Mouse (Mus musculus): ENCODE measurements around the gene 7530416G11Rik. TPM values are rescaled to one million over a fixed set of nuclear protein-coding genes. Genes with fewer than 3 reads are reported as not detected.

The 7530416G11Rik gene
- polyA plus RNA-seq (2016; fragmentation: Nextera tagmentation; extraction: Ambion mirVana) = not detected in 2 replicates

DNA sequence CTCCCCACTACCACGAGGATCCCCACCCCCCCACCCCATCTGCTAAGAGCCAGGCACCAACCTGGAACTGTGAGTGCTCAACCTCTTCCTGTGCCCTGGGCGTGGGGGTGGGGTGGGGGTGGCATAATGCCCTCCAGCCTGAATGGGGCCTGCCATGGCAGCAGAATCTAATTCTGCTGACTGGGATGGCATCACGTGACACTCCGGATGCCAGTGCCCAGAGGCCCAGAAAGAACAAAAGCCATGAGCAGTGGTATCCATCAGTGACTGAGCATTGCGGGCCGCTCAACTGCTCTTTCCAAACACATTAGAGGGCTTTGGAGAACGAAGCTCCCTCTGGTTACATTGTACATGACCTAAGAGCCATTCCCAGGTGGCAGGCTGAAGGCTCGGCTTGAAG, at the start of gene 7530416G11Rik:
Gene 7530416G11Rik, minus strand, starts transcription at position 101 of the 400 bp plus-strand sequence.
- peaks cover 55% of the 10 kb centered on the region for H3K4me1 ChIP-seq
- no peaks in the 10 kb centered on the region for H3K36me3 ChIP-seq (replicated peaks)

GRCm38 (mm10) chr15:85546500-85546899, 43.5 kb upstream of the 7530416G11Rik start:
- no peak overlapping the region for H3K27ac ChIP-seq
- H3K9me3 ChIP-seq = no peaks in the 10 kb centered on the region
- H3K4me2 ChIP-seq = no peak overlapping the region
- H3K4me1 ChIP-seq = peaks cover 4% of the 10 kb centered on the region
- no peaks in the 10 kb centered on the region for H3K27me3 ChIP-seq
- no peak overlapping the region for H3K4me3 ChIP-seq (replicated peaks)
- no peak overlapping the region for H3K9ac ChIP-seq
- H3K36me3 ChIP-seq (replicated peaks) = peaks cover 16% of the 10 kb centered on the region
- no peak for ATAC-seq (ENCODE audit: low FRiP score)
- WGBS = 65% methylated on average over 4 of the region's 4 CpGs

More for the DNA sequence above, at the start of gene 7530416G11Rik:
- H3K27ac ChIP-seq = no peak within 1 kb of the TSS
- no peaks in the 10 kb centered on the region for H3K27me3 ChIP-seq
- H3K4me3 ChIP-seq (replicated peaks) = no peak within 1 kb of the TSS
- 90% methylated on average over 8 of the region's 8 CpGs for WGBS
- H3K9me3 ChIP-seq = no peaks in the 10 kb centered on the region
- H3K4me2 ChIP-seq = no peak within 1 kb of the TSS
- no peak within 1 kb of the TSS for H3K9ac ChIP-seq
- ATAC-seq (ENCODE audit: low FRiP score) = no peak

- Histone ChIP-seq H3K27ac (no peak overlapping the region), H3K4me1 (peaks cover 4% of the 10 kb centered on the region), H3K27me3 (no peaks in the 10 kb centered on the region), H3K9ac (no peak overlapping the region), H3K36me3 (replicated peaks) (peaks cover 24% of the 10 kb centered on the region; the same call in 1 of the 2 replicates), H3K4me3 (replicated peaks) (no peak overlapping the region), H3K9me3 (no peaks in the 10 kb centered on the region), H3K4me2 (no peak overlapping the region)
- ATAC-seq (ENCODE audit: low FRiP score) = no peak
- 87% methylated on average over 5 of the region's 5 CpGs for WGBS
Measured at GRCm38 (mm10) chr15:85545369-85545768, 42.3 kb upstream of the 7530416G11Rik start.

GRCm38 (mm10) chr15:85538170-85538569, 35.1 kb upstream of the 7530416G11Rik start:
- H3K9ac ChIP-seq = no peak overlapping the region
- H3K36me3 ChIP-seq (replicated peaks) = peaks cover 70% of the 10 kb centered on the region
- H3K9me3 ChIP-seq = no peaks in the 10 kb centered on the region
- H3K27me3 ChIP-seq = no peaks in the 10 kb centered on the region
- no peak overlapping the region for H3K4me3 ChIP-seq (replicated peaks)
- peak overlapping the region; percentile 9; the same call in 1 of the 2 replicates for H3K27ac ChIP-seq
- no peak overlapping the region for H3K4me2 ChIP-seq
- no peak for ATAC-seq (ENCODE audit: low FRiP score)
- H3K4me1 ChIP-seq = peaks cover 3% of the 10 kb centered on the region
- WGBS = 72% methylated on average over 11 of the region's 11 CpGs

- Histone ChIP-seq H3K4me2 (no peak overlapping the region), H3K9ac (no peak overlapping the region), H3K27ac (no peak overlapping the region), H3K9me3 (no peaks in the 10 kb centered on the region), H3K4me1 (peaks cover 3% of the 10 kb centered on the region), H3K27me3 (no peaks in the 10 kb centered on the region), H3K4me3 (replicated peaks) (no peak overlapping the region), H3K36me3 (replicated peaks) (peaks cover 66% of the 10 kb centered on the region)
- ATAC-seq (ENCODE audit: low FRiP score) = no peak
- whole genome bisulfite sequencing = 89% methylated on average over 25 of the region's 25 CpGs
Measured at GRCm38 (mm10) chr15:85537151-85537550, 34.1 kb upstream of the 7530416G11Rik start.

DNA sequence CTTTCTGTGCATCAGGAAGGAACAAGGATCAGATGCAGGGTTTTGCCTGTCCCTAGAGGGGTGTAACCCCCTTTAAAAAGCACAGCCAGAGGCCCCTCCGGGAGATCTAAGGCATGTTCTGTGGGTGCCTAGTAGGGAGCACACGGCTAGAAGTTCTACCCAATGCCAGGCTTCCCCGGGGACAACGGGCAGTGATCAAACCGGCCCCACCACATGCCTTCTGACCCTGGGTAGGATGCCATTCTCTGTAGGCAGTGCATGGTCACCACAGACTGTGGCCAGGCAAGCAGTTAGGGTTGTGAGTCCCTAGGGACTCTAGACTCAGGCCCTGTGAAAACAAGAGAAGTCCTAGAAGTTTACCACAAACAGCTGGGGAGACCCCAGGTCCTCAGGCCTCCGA, 31.6 kb upstream of the 7530416G11Rik start:
- Histone ChIP-seq H3K27ac (no peak overlapping the region), H3K36me3 (replicated peaks) (peaks cover 49% of the 10 kb centered on the region), H3K27me3 (no peaks in the 10 kb centered on the region), H3K4me1 (peaks cover 3% of the 10 kb centered on the region), H3K9me3 (no peaks in the 10 kb centered on the region), H3K4me2 (no peak overlapping the region), H3K4me3 (replicated peaks) (no peak overlapping the region), H3K9ac (no peak overlapping the region)
- WGBS = 92% methylated on average over 6 of the region's 6 CpGs
- no peak for ATAC-seq (ENCODE audit: low FRiP score)

- H3K4me1 ChIP-seq = peaks cover 3% of the 10 kb centered on the region
- H3K36me3 ChIP-seq (replicated peaks) = peaks cover 49% of the 10 kb centered on the region
- no peaks in the 10 kb centered on the region for H3K9me3 ChIP-seq
- no peak overlapping the region for H3K27ac ChIP-seq
- no peak for ATAC-seq (ENCODE audit: low FRiP score)
- H3K4me3 ChIP-seq (replicated peaks) = no peak overlapping the region
- WGBS = 88% methylated on average over 8 of the region's 8 CpGs
- H3K9ac ChIP-seq = no peak overlapping the region
- no peaks in the 10 kb centered on the region for H3K27me3 ChIP-seq
- H3K4me2 ChIP-seq = no peak overlapping the region
Measured at GRCm38 (mm10) chr15:85534215-85534614, 31.2 kb upstream of the 7530416G11Rik start.

- H3K4me1 ChIP-seq = no peaks in the 10 kb centered on the region; the same call in 1 of the 2 replicates
- no peaks in the 10 kb centered on the region for H3K27me3 ChIP-seq
- WGBS = 87% methylated on average over 3 of the region's 3 CpGs
- H3K36me3 ChIP-seq (replicated peaks) = peaks cover 40% of the 10 kb centered on the region
- H3K27ac ChIP-seq = no peak overlapping the region
- no peak overlapping the region for H3K4me3 ChIP-seq (replicated peaks)
- H3K9me3 ChIP-seq = no peaks in the 10 kb centered on the region
- no peak overlapping the region for H3K4me2 ChIP-seq
- H3K9ac ChIP-seq = no peak overlapping the region
- no peak for ATAC-seq (ENCODE audit: low FRiP score)
Measured at GRCm38 (mm10) chr15:85532063-85532462, 29.0 kb upstream of the 7530416G11Rik start.

GRCm38 (mm10) chr15:85529911-85530310, 26.9 kb upstream of the 7530416G11Rik start:
- peaks cover 19% of the 10 kb centered on the region for H3K36me3 ChIP-seq (replicated peaks)
- H3K9me3 ChIP-seq = no peaks in the 10 kb centered on the region
- no peak overlapping the region for H3K4me2 ChIP-seq
- ATAC-seq (ENCODE audit: low FRiP score) = no peak
- H3K9ac ChIP-seq = no peak overlapping the region
- H3K27me3 ChIP-seq = no peaks in the 10 kb centered on the region
- H3K4me1 ChIP-seq = peaks cover 8% of the 10 kb centered on the region
- H3K27ac ChIP-seq = no peak overlapping the region
- WGBS = 75% methylated on average over 3 of the region's 3 CpGs
- H3K4me3 ChIP-seq (replicated peaks) = no peak overlapping the region

DNA sequence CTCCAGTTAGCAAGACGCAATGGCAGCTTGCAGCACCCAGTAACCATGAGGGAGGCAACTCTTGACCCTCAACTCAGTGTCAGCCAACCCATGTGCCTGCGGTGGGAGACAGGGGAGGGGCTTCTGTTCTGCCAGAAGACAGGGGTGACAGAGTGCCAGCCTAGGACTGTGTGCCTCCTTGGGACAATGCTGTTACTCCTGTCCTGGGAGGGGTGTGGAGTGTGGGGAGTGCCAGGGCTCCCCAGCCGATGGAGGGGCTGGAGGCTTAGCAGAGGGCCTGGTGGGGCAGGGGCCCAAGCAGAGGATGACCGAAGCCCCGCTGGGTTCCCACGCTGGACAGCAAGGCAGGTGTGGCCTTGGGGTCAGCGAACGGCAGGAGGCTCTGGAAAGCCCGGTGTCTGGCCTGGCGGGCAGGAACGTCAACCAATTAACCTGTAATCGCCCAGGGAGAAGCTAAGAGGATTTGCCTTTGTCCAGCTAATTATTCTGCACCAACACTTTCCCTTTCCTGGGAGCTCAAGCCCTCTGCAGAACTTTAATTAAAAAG, 21.4 kb upstream of the 7530416G11Rik start:
- Histone ChIP-seq H3K9ac (no peak overlapping the region), H3K27me3 (peaks cover 16% of the 10 kb centered on the region), H3K4me2 (no peak overlapping the region), H3K4me3 (replicated peaks) (no peak overlapping the region), H3K9me3 (no peaks in the 10 kb centered on the region), H3K36me3 (replicated peaks) (no peaks in the 10 kb centered on the region), H3K4me1 (peaks cover 29% of the 10 kb centered on the region), H3K27ac (peak overlapping the region; percentile 58; the same call in 1 of the 2 replicates)
- WGBS = 6% methylated on average over 12 of the region's 12 CpGs
- ATAC-seq (ENCODE audit: low FRiP score) = 0 out of 2 replicates have a peak, but pooled peaks have one; percentile 51

DNA sequence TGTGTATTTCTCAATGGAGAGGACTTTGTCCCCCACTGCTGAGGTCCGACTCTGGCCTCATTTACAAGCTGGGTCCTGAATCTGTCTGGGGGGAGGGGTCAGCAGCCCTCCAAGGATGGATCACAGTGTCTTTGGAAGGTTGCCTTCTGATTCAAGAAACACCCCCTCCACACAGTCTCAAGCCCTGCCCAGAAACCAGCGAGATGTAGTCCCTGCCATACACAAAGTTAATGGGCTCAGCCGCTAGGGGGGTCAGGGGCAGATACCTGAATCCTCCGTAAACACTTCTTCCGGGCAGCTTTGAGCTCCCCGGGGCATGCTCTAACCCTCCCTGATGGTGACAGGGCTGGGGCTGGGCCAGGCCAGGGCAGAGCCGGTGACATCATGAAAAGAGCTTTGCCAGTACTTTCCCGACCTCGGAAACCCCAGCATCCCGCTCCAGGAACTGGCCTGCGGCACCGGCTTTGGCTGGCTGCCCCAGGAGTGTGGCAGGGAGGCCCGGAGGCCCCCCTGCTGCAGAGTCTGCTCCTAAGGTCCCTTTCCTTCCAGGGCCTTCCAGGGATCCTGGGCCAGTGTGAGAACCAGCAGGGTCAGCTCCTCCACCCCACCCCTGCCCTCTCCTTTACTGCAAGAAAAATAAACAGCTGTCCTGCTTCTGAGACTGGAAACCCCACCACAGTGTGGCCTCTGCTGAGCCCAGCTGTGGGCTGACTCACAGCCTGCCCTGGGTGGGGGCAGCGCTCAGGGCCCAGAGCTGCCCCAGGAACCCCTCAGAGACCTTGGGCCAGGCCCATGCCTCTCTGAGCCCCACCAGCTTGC, 20.4 kb upstream of the 7530416G11Rik start:
- peaks cover 29% of the 10 kb centered on the region for H3K4me1 ChIP-seq
- peak overlapping the region; percentile 7; the same call in 1 of the 2 replicates for H3K9ac ChIP-seq
- H3K27me3 ChIP-seq = peaks cover 16% of the 10 kb centered on the region
- 0 out of 2 replicates have a peak overlapping the region, but pooled peaks have one; percentile 36 for H3K27ac ChIP-seq
- peak overlapping the region; percentile 19; the same call in 1 of the 2 replicates for H3K4me2 ChIP-seq
- ATAC-seq (ENCODE audit: low FRiP score) = peak; percentile 23; the same call in 1 of the 2 replicates
- no peak overlapping the region; the same call in 1 of the 2 replicates for H3K4me3 ChIP-seq (replicated peaks)
- WGBS = 8% methylated on average over 14 of the region's 14 CpGs
- no peaks in the 10 kb centered on the region for H3K36me3 ChIP-seq (replicated peaks)
- H3K9me3 ChIP-seq = no peaks in the 10 kb centered on the region

GRCm38 (mm10) chr15:85519438-85519837, 16.4 kb upstream of the 7530416G11Rik start:
- Histone ChIP-seq H3K4me3 (replicated peaks) (no peak overlapping the region), H3K4me1 (peaks cover 16% of the 10 kb centered on the region), H3K9me3 (no peaks in the 10 kb centered on the region), H3K36me3 (replicated peaks) (no peaks in the 10 kb centered on the region), H3K4me2 (no peak overlapping the region), H3K27me3 (peaks cover 14% of the 10 kb centered on the region), H3K27ac (no peak overlapping the region), H3K9ac (no peak overlapping the region)
- no peak for ATAC-seq (ENCODE audit: low FRiP score)
- 67% methylated on average over 4 of the region's 4 CpGs for WGBS
